Mouse (Mus musculus) bone marrow macrophage, adult 2 months (primary cell): ENCODE results near the gene Uqcc1. TPM values are rescaled to one million over a fixed set of nuclear protein-coding genes. Genes with fewer than 3 reads are reported as not detected.
"Not testable (repeated sequence)": the region's sequence is repeated elsewhere in the genome, so short reads cannot be mapped to it uniquely, and the experiment has no call there.

Source experiments
- H3K27ac ChIP-seq: 2 replicates; pipeline ENCODE4 v1.5.1; 2012; ENCODE audit warnings: low read depth, low read length; ENCODE audit not compliant: insufficient read depth
- H3K4me1 ChIP-seq: 2 replicates; pipeline ENCODE4 v1.6.1; 2012; ENCODE audit warnings: low read length; ENCODE audit not compliant: control insufficient read depth, insufficient read depth
- H3K4me3 ChIP-seq: 2 replicates; pipeline ENCODE4 v1.5.1; 2012; ENCODE audit warnings: mild to moderate bottlenecking, low read length, moderate library complexity; ENCODE audit not compliant: insufficient read depth
- CTCF ChIP-seq: IDR thresholded peaks from 2 replicates; pipeline ENCODE4 v1.5.1; 2012; ENCODE audit warnings: low read depth, mild to moderate bottlenecking, low read length, moderate library complexity
- POLR2A ChIP-seq: IDR thresholded peaks from 2 replicates; pipeline ENCODE4 v1.6.1; 2012; ENCODE audit warnings: mild to moderate bottlenecking, low read depth, low read length, borderline replicate concordance
- polyA plus RNA-seq: library from polyadenylated mRNA; stranded (reverse); fragments of >200 nt; gene quantifications from 2 replicates; pipeline ENCODE4 v1.2.4, GENCODE M21; 2012; ENCODE audit not compliant: missing spikeins, insufficient read depth, insufficient read length

Gene Uqcc1
- polyA plus RNA-seq, 1 experiment = 19.0 TPM

GRCm38 (mm10) chr2:155939897-155940529, 9.9 kb upstream of the Uqcc1 start:
- no peak for TF ChIP-seq CTCF
- TF ChIP-seq POLR2A = no peak
- H3K27ac ChIP-seq = no peak overlapping the region
- H3K4me3 ChIP-seq = no peak overlapping the region
- H3K4me1 ChIP-seq = peaks cover 9% of the 10 kb centered on the region

- Histone ChIP-seq H3K27ac (peak overlapping the region; percentile 80), H3K4me3 (peak overlapping the region; percentile 64), H3K4me1 (peaks cover 31% of the 10 kb centered on the region)
- TF ChIP-seq POLR2A = no peak
- TF ChIP-seq CTCF = no peak
These were observed 1.3 kb downstream of the Uqcc1 start for GRCm38 (mm10) chr2:155928711-155929345.

- not testable (repeated sequence) for H3K4me3 ChIP-seq, H3K27ac ChIP-seq
- peaks cover 32% of the 10 kb centered on the region for H3K4me1 ChIP-seq
These were observed 4.9 kb downstream of the Uqcc1 start for GRCm38 (mm10) chr2:155925213-155925612.

DNA sequence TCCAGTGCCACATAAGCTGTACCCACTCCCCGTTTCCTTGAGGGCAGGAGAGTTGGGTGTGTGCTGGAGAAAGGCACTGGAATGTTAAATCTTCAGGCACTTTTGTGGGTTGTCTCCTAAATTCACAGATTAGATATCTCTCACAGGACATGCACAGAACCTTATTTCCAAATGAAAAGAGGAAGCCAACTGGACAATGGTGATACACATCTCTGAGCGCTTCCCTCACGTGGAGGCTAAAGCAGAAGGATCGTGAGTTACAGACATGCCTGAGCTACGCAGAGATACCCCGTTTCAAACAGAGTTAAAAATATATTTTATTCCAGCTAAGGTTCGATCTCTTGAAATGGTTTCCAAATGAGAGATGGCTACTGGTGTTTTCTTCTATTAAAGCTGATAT, 7.0 kb downstream of the Uqcc1 start:
- Histone ChIP-seq H3K4me1 (peaks cover 28% of the 10 kb centered on the region), H3K4me3 (no peak overlapping the region), H3K27ac (no peak overlapping the region)
- TF ChIP-seq CTCF (no peak), POLR2A (no peak)

DNA sequence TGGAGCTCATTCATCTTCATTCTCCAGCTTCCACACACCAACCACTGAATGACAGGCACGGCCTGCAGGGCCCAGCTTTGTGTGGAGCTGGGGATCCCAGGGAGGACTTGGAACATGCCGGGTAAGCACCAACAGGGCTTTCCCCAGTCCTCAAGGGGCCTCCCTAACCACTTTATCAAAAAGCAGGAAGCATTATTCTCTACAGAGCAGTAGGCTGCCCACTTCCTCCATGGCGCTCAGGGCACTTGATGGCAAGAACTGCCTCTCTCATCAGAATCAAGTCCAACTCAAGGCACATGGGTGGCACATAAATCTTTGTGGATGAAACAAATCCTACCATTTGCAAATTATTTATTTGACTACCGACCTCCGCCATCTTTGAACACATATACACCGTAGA, 15.4 kb downstream of the Uqcc1 start:
- Histone ChIP-seq H3K4me3 (no peak overlapping the region), H3K4me1 (peaks cover 15% of the 10 kb centered on the region), H3K27ac (peak overlapping the region; percentile 23; the same call in 1 of the 2 replicates)
- TF ChIP-seq POLR2A (no peak), CTCF (no peak)

- Histone ChIP-seq H3K27ac (no peak overlapping the region), H3K4me3 (no peak overlapping the region), H3K4me1 (no peaks in the 10 kb centered on the region)
- no peak for TF ChIP-seq POLR2A
- TF ChIP-seq CTCF = no peak
These were observed 26.5 kb downstream of the Uqcc1 start for GRCm38 (mm10) chr2:155903632-155904008.

DNA sequence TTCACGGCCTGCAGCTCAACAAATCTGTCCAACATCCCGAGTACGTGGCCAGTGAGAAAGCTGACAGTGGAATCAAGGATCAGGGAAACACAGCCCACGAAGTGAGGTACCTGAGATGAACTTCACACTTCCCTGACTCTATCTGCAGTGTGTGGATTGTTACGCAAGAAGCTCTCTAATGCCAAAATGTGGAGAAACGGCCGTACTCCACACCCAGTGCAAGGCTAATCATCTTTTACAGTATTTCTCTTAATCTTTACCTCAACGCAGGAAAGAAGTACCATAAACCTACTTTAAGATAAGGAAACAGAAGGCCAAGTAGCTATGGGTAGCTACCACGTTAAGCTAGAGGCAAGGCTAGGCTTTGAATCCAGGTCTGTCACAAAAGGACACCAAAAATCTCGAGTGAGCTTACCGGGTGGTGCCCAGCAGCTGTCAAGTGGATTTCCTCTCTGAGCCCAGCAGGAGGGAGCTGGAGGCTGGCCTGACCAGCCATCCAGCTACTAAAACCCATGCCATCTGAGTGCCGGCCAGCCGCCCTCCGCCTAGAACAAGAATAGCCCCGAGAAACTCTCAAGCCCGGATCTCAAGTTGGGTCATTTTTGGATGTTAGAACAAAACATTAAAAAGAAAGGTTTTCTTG, 27.0 kb downstream of the Uqcc1 start:
- H3K4me3 ChIP-seq = no peak overlapping the region
- TF ChIP-seq POLR2A (no peak), CTCF (no peak)
- H3K27ac ChIP-seq = no peak overlapping the region
- no peaks in the 10 kb centered on the region for H3K4me1 ChIP-seq

DNA sequence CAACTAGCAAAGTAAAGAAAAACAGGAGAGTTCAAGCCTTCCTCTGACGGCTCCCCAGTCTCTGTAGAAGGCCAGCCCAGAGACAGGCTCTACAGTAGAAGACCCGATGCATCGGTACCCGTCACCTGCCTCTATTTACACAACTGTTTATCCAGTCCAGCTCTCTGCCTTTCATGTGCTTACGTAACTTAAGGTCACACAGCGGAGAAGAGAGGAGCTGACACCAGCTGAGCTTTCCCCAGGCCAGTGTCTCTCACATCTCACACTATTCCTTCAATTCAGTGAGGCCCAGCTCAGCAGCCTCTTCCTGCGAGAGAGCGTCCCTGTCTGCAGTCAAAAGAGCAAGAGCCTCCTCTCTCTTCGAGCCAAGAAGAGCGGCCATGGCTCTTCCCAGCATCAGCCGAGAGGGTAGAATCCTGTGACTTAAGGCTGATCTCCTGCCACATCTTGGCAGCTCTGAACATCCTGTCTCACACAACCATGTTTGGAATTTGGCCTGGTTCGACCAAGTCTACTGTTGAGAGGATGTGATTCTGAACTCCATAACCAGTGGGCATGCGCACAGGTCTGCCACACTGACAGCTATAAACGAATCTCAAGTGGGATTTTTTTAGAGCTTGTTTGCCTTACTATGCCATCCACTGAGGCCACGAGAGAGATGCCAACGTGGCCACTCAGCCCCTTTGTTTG, 34.9 kb downstream of the Uqcc1 start:
- Histone ChIP-seq H3K27ac (no peak overlapping the region), H3K4me3 (no peak overlapping the region), H3K4me1 (no peaks in the 10 kb centered on the region)
- TF ChIP-seq POLR2A (no peak), CTCF (no peak)

DNA sequence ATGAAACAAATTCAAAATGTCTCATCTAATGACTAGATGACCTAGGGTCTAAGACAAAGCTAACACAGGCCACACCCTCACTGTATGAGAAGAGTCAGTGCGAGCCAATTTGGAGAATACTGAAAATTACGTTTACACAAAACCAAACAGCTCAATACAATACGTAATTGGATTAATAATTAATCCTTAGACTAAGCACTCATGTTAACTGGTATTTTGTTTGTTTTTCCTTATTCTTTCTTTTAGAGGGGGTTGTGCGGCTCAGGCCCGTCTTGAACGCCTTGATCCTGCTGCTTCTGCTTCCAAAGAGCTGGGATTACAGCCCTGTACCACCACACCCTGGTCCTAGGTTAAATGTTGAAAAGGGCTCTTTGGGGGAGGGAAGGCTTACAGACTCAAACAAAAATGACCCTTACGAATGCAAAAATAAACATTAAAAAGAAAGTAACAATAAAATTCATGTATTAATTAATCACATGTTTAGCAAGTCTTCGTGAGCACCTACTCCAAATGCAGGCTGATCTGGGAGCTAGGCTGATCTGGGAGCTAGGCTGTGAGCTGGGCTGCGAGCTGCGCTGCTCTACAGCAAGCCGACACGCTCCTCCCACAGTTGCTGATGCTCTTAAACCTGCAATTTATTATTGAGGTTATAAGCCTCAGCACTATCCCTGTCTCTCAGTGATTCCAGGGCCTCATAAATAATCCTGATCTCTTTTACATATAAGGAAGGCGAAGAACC, 35.6 kb downstream of the Uqcc1 start:
- H3K27ac ChIP-seq = no peak overlapping the region
- TF ChIP-seq POLR2A (no peak), CTCF (no peak)
- no peak overlapping the region for H3K4me3 ChIP-seq
- H3K4me1 ChIP-seq = no peaks in the 10 kb centered on the region
